Mouse (Mus musculus) erythroblast, embryonic 14.5 days (primary cell): Measurements from ENCODE around the gene Gm4952.

Experiments used
- GATA1 ChIP-seq: IDR thresholded peaks from 2 replicates; pipeline ENCODE4 v1.6.1; 2012; ENCODE audit warnings: low read length, inconsistent platforms, mixed read lengths
- TAL1 ChIP-seq: IDR thresholded peaks from 3 replicates; pipeline ENCODE4 v1.6.1; 2012; ENCODE audit warnings: low read length, inconsistent platforms, mixed read lengths

GRCm38 (mm10) chr19:12573266-12574011, 26.3 kb upstream of the Gm4952 start:
- no peak for TF ChIP-seq TAL1
- TF ChIP-seq GATA1, result no peak
